Mouse (Mus musculus) CH12.LX (cell line): Measurements from ENCODE around the gene Cmtm6. TPM values are rescaled to one million over a fixed set of nuclear protein-coding genes. Genes with fewer than 3 reads are reported as not detected.

Source experiments
- DNase-seq: peaks from one replicate; pipeline ENCODE4 v3.0.0-alpha.2; 2013; ENCODE audit errors: extremely low read depth
- H3K27ac ChIP-seq: 2 replicates; pipeline ENCODE4 v1.5.1; 2012; ENCODE audit warnings: low read depth, mild to moderate bottlenecking, control low read depth, moderate library complexity; ENCODE audit not compliant: insufficient read depth
- H3K27me3 ChIP-seq: replicated peaks from 2 replicates; pipeline ENCODE3; 2012; ENCODE audit warnings: inconsistent platforms
- H3K36me3 ChIP-seq, 2 experiments: replicated peaks in 1 of 2; 2 replicates each; pipeline versions ENCODE3 to v1.6.1; 2012; ENCODE audit warnings: inconsistent platforms in 1 of 2, low read length in 1 of 2, mild to moderate bottlenecking in 1 of 2, mixed read lengths in 1 of 2, moderate library complexity in 1 of 2; ENCODE audit not compliant: control insufficient read depth in 1 of 2, insufficient read depth in 1 of 2
- H3K4me1 ChIP-seq, 2 experiments: 2 replicates each; pipeline ENCODE4 v1.6.1; 2012; ENCODE audit warnings: inconsistent platforms in 1 of 2, moderate library complexity in 1 of 2; ENCODE audit not compliant: insufficient read depth in 2 of 2, control insufficient read depth in 1 of 2
- H3K4me2 ChIP-seq: 2 replicates; pipeline ENCODE4 v1.6.1; 2012; ENCODE audit warnings: low read depth, mild to moderate bottlenecking, control low read depth; ENCODE audit not compliant: poor library complexity, insufficient read depth, severe bottlenecking
- H3K4me3 ChIP-seq, 3 experiments: fragments of 150-350 bp in 1 of 3; sonication (generic) in 1 of 3; replicated peaks in 1 of 3; 2 replicates each; pipeline versions ENCODE3 to v1.5.1; 2011 to 2012; ENCODE audit warnings: low read depth in 2 of 3, low read length in 2 of 3, mild to moderate bottlenecking in 2 of 3, moderate library complexity in 2 of 3, control low read depth in 1 of 3, improper control_type of control experiment in 1 of 3, inconsistent platforms in 1 of 3, mixed read lengths in 1 of 3; ENCODE audit not compliant: poor library complexity in 1 of 3
- H3K79me2 ChIP-seq: replicated peaks from 2 replicates; pipeline ENCODE4 v1.6.1; 2012; ENCODE audit warnings: mild to moderate bottlenecking, moderate library complexity; ENCODE audit not compliant: control insufficient read depth, poor library complexity, insufficient read depth, severe bottlenecking; ENCODE audit errors: extremely low read depth
- H3K9ac ChIP-seq: 2 replicates; pipeline ENCODE4 v1.6.1; 2012; ENCODE audit warnings: low read depth, mild to moderate bottlenecking, control low read depth, moderate library complexity; ENCODE audit not compliant: insufficient read depth
- H3K9me3 ChIP-seq: replicated peaks from 2 replicates; pipeline ENCODE3; 2012; ENCODE audit warnings: low read length, inconsistent platforms, mixed read lengths
- BHLHE40 ChIP-seq: IDR thresholded peaks from 2 replicates; pipeline ENCODE4 v1.6.1; 2011; ENCODE audit warnings: mild to moderate bottlenecking, low read depth, low read length, improper control_type of control experiment
- CHD1 ChIP-seq: IDR thresholded peaks from 2 replicates; pipeline ENCODE4 v1.6.1; 2012; ENCODE audit warnings: low read depth, low read length, improper control_type of control experiment, inconsistent platforms
- CHD2 ChIP-seq: IDR thresholded peaks from 2 replicates; pipeline ENCODE4 v1.6.1; 2011; ENCODE audit warnings: low read length, improper control_type of control experiment
- ELF1 ChIP-seq: IDR thresholded peaks from 2 replicates; pipeline ENCODE4 v1.6.1; 2014; ENCODE audit warnings: low read depth, mild to moderate bottlenecking, inconsistent platforms, low read length, improper control_type of control experiment
- EP300 ChIP-seq: IDR thresholded peaks from 2 replicates; pipeline ENCODE4 v1.6.1; 2011; ENCODE audit warnings: low read length, improper control_type of control experiment
- IRF4 ChIP-seq: IDR thresholded peaks from 2 replicates; pipeline ENCODE4 v1.6.1; 2014; ENCODE audit warnings: low read depth, mild to moderate bottlenecking, inconsistent platforms, low read length, improper control_type of control experiment
- JUND ChIP-seq: conservative IDR thresholded peaks from 2 replicates; pipeline ENCODE4 v1.6.1; 2011; ENCODE audit warnings: low read depth, low read length, improper control_type of control experiment
- KAT2A ChIP-seq: IDR thresholded peaks from 2 replicates; pipeline ENCODE4 v1.6.1; 2012; ENCODE audit warnings: low read length, improper control_type of control experiment, inconsistent platforms; ENCODE audit not compliant: insufficient replicate concordance
- MAFK ChIP-seq: IDR thresholded peaks from 2 replicates; pipeline ENCODE4 v1.6.1; 2011; ENCODE audit warnings: low read length, improper control_type of control experiment; ENCODE audit not compliant: insufficient replicate concordance
- MAZ ChIP-seq: IDR thresholded peaks from 2 replicates; pipeline ENCODE4 v1.6.1; 2012; ENCODE audit warnings: low read depth, mild to moderate bottlenecking, inconsistent platforms, low read length, improper control_type of control experiment, moderate library complexity
- MEF2A ChIP-seq: IDR thresholded peaks from 2 replicates; pipeline ENCODE4 v1.6.1; 2014; ENCODE audit warnings: low read depth, mild to moderate bottlenecking, inconsistent platforms, low read length, improper control_type of control experiment, borderline replicate concordance
- MXI1 ChIP-seq: IDR thresholded peaks from 2 replicates; pipeline ENCODE4 v1.6.1; 2011; ENCODE audit warnings: mild to moderate bottlenecking, low read depth, low read length, improper control_type of control experiment
- NELFE ChIP-seq: IDR thresholded peaks from 2 replicates; pipeline ENCODE4 v1.6.1; 2011; ENCODE audit warnings: low read depth, low read length, improper control_type of control experiment
- PAX5 ChIP-seq: IDR thresholded peaks from 2 replicates; pipeline ENCODE4 v1.6.1; 2012; ENCODE audit warnings: low read length, inconsistent platforms, mixed read lengths
- RAD21 ChIP-seq: IDR thresholded peaks from 2 replicates; pipeline ENCODE4 v1.6.1; 2011; ENCODE audit warnings: low read depth, mild to moderate bottlenecking, low read length, improper control_type of control experiment, moderate library complexity
- SIN3A ChIP-seq: IDR thresholded peaks from 2 replicates; pipeline ENCODE4 v1.6.1; 2012; ENCODE audit warnings: low read length, improper control_type of control experiment, inconsistent platforms
- SMC3 ChIP-seq: IDR thresholded peaks from 2 replicates; pipeline ENCODE4 v1.6.1; 2011; ENCODE audit warnings: low read depth, low read length, improper control_type of control experiment
- USF1 ChIP-seq: IDR thresholded peaks from 2 replicates; pipeline ENCODE4 v1.6.1; 2014; ENCODE audit warnings: low read depth, mild to moderate bottlenecking, inconsistent platforms, low read length, improper control_type of control experiment
- ZC3H11A ChIP-seq: IDR thresholded peaks from 2 replicates; pipeline ENCODE4 v1.6.1; 2012; ENCODE audit warnings: low read depth, mild to moderate bottlenecking, inconsistent platforms, low read length, improper control_type of control experiment
- ZKSCAN1 ChIP-seq: IDR thresholded peaks from 2 replicates; pipeline ENCODE4 v1.6.1; 2012; ENCODE audit warnings: low read depth, inconsistent platforms, low read length, improper control_type of control experiment, borderline replicate concordance
- ZMIZ1 ChIP-seq: IDR thresholded peaks from 2 replicates; pipeline ENCODE4 v1.6.1; 2012; ENCODE audit warnings: low read depth, mild to moderate bottlenecking, inconsistent platforms, low read length, improper control_type of control experiment
- ZNF384 ChIP-seq: IDR thresholded peaks from 2 replicates; pipeline ENCODE4 v1.6.1; 2012; ENCODE audit warnings: low read depth, low read length, improper control_type of control experiment, inconsistent platforms
- dilution Hi-C: fragments of 300-500 bp; cut with MboI; formaldehyde crosslinking; loops from 2 replicates; pipeline ENCODE4 v1.14.3; 2020; ENCODE audit warnings: low sequenced_read_pairs; ENCODE audit not compliant: extremely low pct_unique_long_range_greater_than_20kb, extremely low pct_ligation_motif_present
- in situ Hi-C: fragments of 300-500 bp; cut with MboI; formaldehyde crosslinking; loops from 3 replicates; pipeline ENCODE4 v1.14.3; 2019; ENCODE audit warnings: low sequenced_read_pairs, low pct_ligation_motif_present, low pct_unique_long_range_greater_than_20kb, mixed read lengths
- polyA plus RNA-seq: library from polyadenylated mRNA; unstranded; fragments of >175 nt; gene quantifications from 2 replicates; pipeline ENCODE4 v1.2.1, GENCODE M21; 2012; ENCODE audit warnings: low read depth; ENCODE audit not compliant: insufficient read length
- total RNA-seq, 2 experiments: library from RNA; depleted of rRNA; stranded (reverse); fragments of 300-350 nt in 1 of 2; fragments of >200 nt in 1 of 2; gene quantifications; 2 replicates each; pipeline ENCODE4 v1.2.3; 2012 to 2014

The Cmtm6 gene
- total and polyA plus RNA-seq, 3 experiments = 30.1 to 39.5 (median 38.0) TPM

GRCm38 (mm10) chr9:114697072-114697471 is 33.8 kb upstream of the Cmtm6 start:
- Histone ChIP-seq H3K4me2 (no peak overlapping the region), H3K36me3 (peaks cover 19 to 77% of the 10 kb centered on the region in 2 experiments), H3K4me1 (peaks cover 0 to 14% of the 10 kb centered on the region in 2 experiments; a peak in 2 of 4 replicates), H3K9ac (no peak overlapping the region), H3K27ac (no peak overlapping the region), H3K4me3 (no peak overlapping the region), H3K9me3 (no peaks in the 10 kb centered on the region), H3K27me3 (no peaks in the 10 kb centered on the region), H3K79me2 (peaks cover 32% of the 10 kb centered on the region)
- dilution Hi-C loops (no loop called here), in situ Hi-C loops (no loop called here)
- TF ChIP-seq MAFK (no peak), CHD1 (no peak), RAD21 (no peak), PAX5 (no peak), MEF2A (no peak)
- DNase-seq = no peak

- TF ChIP-seq MAZ (no peak), ELF1 (no peak), SMC3 (no peak), ZNF384 (no peak), ZMIZ1 (no peak), ZKSCAN1 (no peak), CHD2 (no peak), IRF4 (no peak), USF1 (no peak), ZC3H11A (no peak), BHLHE40 (no peak), SIN3A (no peak), KAT2A (no peak), MXI1 (no peak), EP300 (no peak), NELFE (no peak), JUND (no peak)
- Histone ChIP-seq H3K9me3 (no peaks in the 10 kb centered on the region), H3K27me3 (no peaks in the 10 kb centered on the region), H3K4me1 (peaks cover 0 to 9% of the 10 kb centered on the region in 2 experiments; a peak in 2 of 4 replicates), H3K4me2 (no peak overlapping the region), H3K36me3 (peaks cover 14 to 74% of the 10 kb centered on the region in 2 experiments), H3K79me2 (peaks cover 33% of the 10 kb centered on the region), H3K9ac (no peak overlapping the region), H3K4me3 (no peak overlapping the region), H3K27ac (no peak overlapping the region)
- dilution Hi-C loops (no loop called here), in situ Hi-C loops (no loop called here)
- DNase-seq = no peak
Measured at GRCm38 (mm10) chr9:114697926-114698325, 33.0 kb upstream of the Cmtm6 start.
